Mouse (Mus musculus) MEL (cell line): ENCODE data around the gene Spaca7.

Experiments
- CTCF ChIP-seq, 3 experiments: IDR thresholded peaks in 2 of 3; conservative IDR thresholded peaks in 1 of 3; 2 replicates each; pipeline ENCODE4 v1.5.1; 2011 to 2012; ENCODE audit warnings: low read length in 3 of 3, low read depth in 2 of 3, mild to moderate bottlenecking in 2 of 3, improper control_type of control experiment in 1 of 3, inconsistent platforms in 1 of 3, mixed read lengths in 1 of 3, moderate library complexity in 1 of 3; ENCODE audit not compliant: control insufficient read depth in 1 of 3, insufficient read depth in 1 of 3, poor library complexity in 1 of 3, severe bottlenecking in 1 of 3
- E2F4 ChIP-seq: IDR thresholded peaks from 2 replicates; pipeline ENCODE4 v1.6.1; 2011; ENCODE audit warnings: low read depth, low read length, improper control_type of control experiment, borderline replicate concordance
- EP300 ChIP-seq, 2 experiments: IDR thresholded peaks; 2 replicates each; pipeline ENCODE4 v1.6.1; 2011; ENCODE audit warnings: improper control_type of control experiment in 2 of 2, low read length in 2 of 2, low read depth in 1 of 2, mild to moderate bottlenecking in 1 of 2
- ETS1 ChIP-seq: IDR thresholded peaks from 2 replicates; pipeline ENCODE4 v1.6.1; 2012; ENCODE audit warnings: low read depth, mild to moderate bottlenecking, inconsistent platforms, low read length, improper control_type of control experiment, moderate library complexity
- JUND ChIP-seq: IDR thresholded peaks from 2 replicates; pipeline ENCODE4 v1.6.1; 2011; ENCODE audit warnings: low read depth, mild to moderate bottlenecking, improper control_type of control experiment, low read length
- MAX ChIP-seq: IDR thresholded peaks from 2 replicates; pipeline ENCODE4 v1.6.1; 2011; ENCODE audit warnings: low read length, improper control_type of control experiment
- MXI1 ChIP-seq: IDR thresholded peaks from 2 replicates; pipeline ENCODE4 v1.6.1; 2011; ENCODE audit warnings: mild to moderate bottlenecking, low read depth, low read length, improper control_type of control experiment
- MYB ChIP-seq: IDR thresholded peaks from 2 replicates; pipeline ENCODE4 v1.6.1; 2011; ENCODE audit warnings: mild to moderate bottlenecking, low read depth, low read length, improper control_type of control experiment
- POLR2A ChIP-seq, 2 experiments: IDR thresholded peaks; 2 replicates each; pipeline ENCODE4 v1.6.1; 2011 to 2012; ENCODE audit warnings: low read length in 2 of 2, mild to moderate bottlenecking in 2 of 2, control low read depth in 1 of 2, improper control_type of control experiment in 1 of 2, low read depth in 1 of 2, moderate library complexity in 1 of 2; ENCODE audit not compliant: control insufficient read depth in 1 of 2, insufficient read depth in 1 of 2, poor library complexity in 1 of 2
- SMC3 ChIP-seq: IDR thresholded peaks from 2 replicates; pipeline ENCODE4 v1.6.1; 2011; ENCODE audit warnings: low read depth, low read length, improper control_type of control experiment
- USF2 ChIP-seq, 2 experiments: IDR thresholded peaks; 2 replicates each; pipeline ENCODE4 v1.6.1; 2011 to 2012; ENCODE audit warnings: improper control_type of control experiment in 2 of 2, low read length in 2 of 2, borderline replicate concordance in 1 of 2, inconsistent platforms in 1 of 2, low read depth in 1 of 2, mild to moderate bottlenecking in 1 of 2; ENCODE audit not compliant: insufficient read depth in 1 of 2
- ZC3H11A ChIP-seq: IDR thresholded peaks from 2 replicates; pipeline ENCODE4 v1.6.1; 2012; ENCODE audit warnings: low read depth, mild to moderate bottlenecking, inconsistent platforms, low read length, improper control_type of control experiment
- ZMIZ1 ChIP-seq: IDR thresholded peaks from 2 replicates; pipeline ENCODE4 v1.6.1; 2012; ENCODE audit warnings: low read depth, mild to moderate bottlenecking, inconsistent platforms, low read length, improper control_type of control experiment, moderate library complexity

DNA sequence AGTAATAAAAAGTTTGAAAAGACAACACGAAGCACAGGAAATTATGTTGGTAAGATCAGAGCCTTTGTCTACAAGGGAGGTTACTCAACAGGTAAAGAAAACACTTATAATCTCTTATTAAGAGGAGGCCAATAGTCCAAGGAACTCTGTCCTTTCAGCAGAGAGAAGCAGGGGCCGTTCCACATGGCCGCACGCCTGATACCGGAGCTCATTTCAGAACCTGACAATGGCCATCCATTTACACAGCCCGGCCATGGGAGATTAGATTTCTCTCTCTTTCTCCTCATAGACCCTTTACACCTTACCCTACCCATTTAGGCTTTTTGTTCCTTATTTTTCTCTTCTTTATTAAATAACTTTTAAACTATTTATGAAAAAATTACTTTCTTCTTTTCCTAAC lies 3.9 kb downstream of the Spaca7 start:
- TF ChIP-seq MYB, result no peak
- TF ChIP-seq CTCF (IDR thresholded peaks at IDR 0.05 in 2 of 3, conservative IDR thresholded peaks at IDR 0.05 in 1 of 3; ENCODE audit: control insufficient read depth in 1 of 3, insufficient read depth in 1 of 3, low read depth in 2 of 3, low read length in 3 of 3, poor library complexity in 1 of 3, severe bottlenecking in 1 of 3), result no peak
- TF ChIP-seq E2F4, result no peak
- TF ChIP-seq ZMIZ1, result no peak
- no peak for TF ChIP-seq MXI1
- no peak for TF ChIP-seq EP300 (IDR thresholded peaks at IDR 0.05; ENCODE audit: low read depth in 1 of 2, low read length in 2 of 2)
- TF ChIP-seq USF2 (IDR thresholded peaks at IDR 0.05; ENCODE audit: borderline replicate concordance in 1 of 2, insufficient read depth in 1 of 2, low read depth in 1 of 2, low read length in 2 of 2), result no peak
- TF ChIP-seq POLR2A (IDR thresholded peaks at IDR 0.05; ENCODE audit: control insufficient read depth in 1 of 2, insufficient read depth in 1 of 2, low read depth in 1 of 2, low read length in 2 of 2, poor library complexity in 1 of 2), result no peak
- no peak for TF ChIP-seq SMC3
- no peak for TF ChIP-seq MAX
- TF ChIP-seq ZC3H11A, result no peak
- no peak for TF ChIP-seq ETS1
- TF ChIP-seq JUND, result no peak
